Mouse (Mus musculus): Measurements from ENCODE around the gene St6galnac3. TPM values are rescaled to one million over a fixed set of nuclear protein-coding genes. Genes with fewer than 3 reads are reported as not detected.

The St6galnac3 gene
- polyA plus RNA-seq, 1 experiment from 2014 or later = 38.3 TPM

DNA sequence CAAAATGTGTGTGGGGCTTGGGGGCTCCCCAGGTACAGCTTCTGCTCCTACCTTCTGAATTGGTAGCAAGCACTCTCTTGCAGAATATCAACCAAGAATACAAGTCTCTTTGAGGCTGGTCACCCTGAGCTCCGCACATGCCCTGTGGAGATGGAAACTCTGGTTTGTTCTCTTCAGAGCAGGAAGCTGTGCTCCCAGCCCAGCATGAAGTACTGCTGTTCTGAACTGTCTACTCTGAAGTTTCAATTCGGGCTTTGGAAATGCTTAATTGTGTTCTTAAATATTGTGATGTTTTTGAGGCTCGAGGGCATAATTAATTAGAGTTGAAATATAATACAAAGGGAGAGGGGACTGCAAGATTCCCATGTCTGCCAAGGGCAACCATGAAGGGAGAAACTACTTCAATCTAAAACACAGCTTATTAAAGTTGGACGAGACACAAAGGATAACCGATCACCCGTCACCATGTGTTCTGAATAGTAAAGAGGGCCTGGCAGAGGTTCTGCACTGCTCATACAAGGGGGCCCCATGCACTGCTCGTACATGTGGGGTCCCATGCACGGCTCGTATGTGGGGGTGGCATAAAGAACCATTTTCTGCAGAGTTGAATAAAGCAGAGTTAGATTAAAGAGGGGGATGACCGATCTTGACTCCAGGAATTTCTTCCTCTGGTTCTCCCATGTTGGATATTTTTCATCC, 359.8 kb downstream of the St6galnac3 start:
- no peak for ATAC-seq (ENCODE audit: insufficient number of reproducible peaks, insufficient read depth, low FRiP score, low TSS enrichment, low read depth)
- Histone ChIP-seq H3K27me3 (no peaks in the 10 kb centered on the region), H3K9me3 (no peaks in the 10 kb centered on the region), H3K4me2 (no peak overlapping the region), H3K36me3 (no peaks in the 10 kb centered on the region), H3K9ac (replicated peaks) (no peak overlapping the region), H3K4me3 (replicated peaks) (no peak overlapping the region), H3K27ac (no peak overlapping the region), H3K4me1 (replicated peaks) (peaks cover 6% of the 10 kb centered on the region; the same call in 1 of the 2 replicates)
- WGBS = 82% methylated on average over 10 of the region's 10 CpGs

- H3K36me3 ChIP-seq = no peaks in the 10 kb centered on the region
- H3K27ac ChIP-seq = no peak overlapping the region
- no peak overlapping the region for H3K9ac ChIP-seq (replicated peaks)
- H3K9me3 ChIP-seq = no peaks in the 10 kb centered on the region
- no peak overlapping the region for H3K4me3 ChIP-seq (replicated peaks)
- no peak overlapping the region for H3K4me2 ChIP-seq
- no peaks in the 10 kb centered on the region for H3K27me3 ChIP-seq
- WGBS = 92% methylated on average over 3 of the region's 3 CpGs
- H3K4me1 ChIP-seq (replicated peaks) = peaks cover 6% of the 10 kb centered on the region; the same call in 1 of the 2 replicates
- ATAC-seq (ENCODE audit: insufficient number of reproducible peaks, insufficient read depth, low FRiP score, low TSS enrichment, low read depth) = no peak
These were observed 360.6 kb downstream of the St6galnac3 start for GRCm38 (mm10) chr3:153364366-153364765.

DNA sequence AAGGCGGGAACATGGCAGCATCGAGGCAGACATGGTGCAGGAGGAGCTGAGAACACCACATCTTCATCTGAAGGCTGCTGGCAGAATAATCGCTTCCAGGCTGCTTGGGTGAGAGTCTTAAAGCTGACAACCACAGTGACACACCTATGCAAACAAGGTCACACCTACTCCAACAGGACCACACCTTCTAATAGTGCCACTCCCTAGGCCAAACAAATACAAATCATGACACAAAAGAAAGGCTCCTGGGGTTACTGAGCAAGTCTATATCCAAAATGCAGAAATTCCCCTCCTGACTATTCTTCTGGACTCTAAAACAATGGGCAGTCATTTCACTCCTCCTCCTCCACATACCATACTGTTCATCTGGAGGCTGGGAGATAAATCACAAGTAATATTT, 365.0 kb downstream of the St6galnac3 start:
- WGBS = 88% methylated on average over 3 of the region's 3 CpGs
- H3K4me3 ChIP-seq (replicated peaks) = no peak overlapping the region
- no peak overlapping the region for H3K27ac ChIP-seq
- no peaks in the 10 kb centered on the region for H3K9me3 ChIP-seq
- ATAC-seq (ENCODE audit: insufficient number of reproducible peaks, insufficient read depth, low FRiP score, low TSS enrichment, low read depth) = no peak
- peaks cover 10% of the 10 kb centered on the region for H3K4me1 ChIP-seq (replicated peaks)
- no peak overlapping the region for H3K4me2 ChIP-seq
- H3K27me3 ChIP-seq = no peaks in the 10 kb centered on the region
- no peaks in the 10 kb centered on the region for H3K36me3 ChIP-seq
- H3K9ac ChIP-seq (replicated peaks) = no peak overlapping the region

DNA sequence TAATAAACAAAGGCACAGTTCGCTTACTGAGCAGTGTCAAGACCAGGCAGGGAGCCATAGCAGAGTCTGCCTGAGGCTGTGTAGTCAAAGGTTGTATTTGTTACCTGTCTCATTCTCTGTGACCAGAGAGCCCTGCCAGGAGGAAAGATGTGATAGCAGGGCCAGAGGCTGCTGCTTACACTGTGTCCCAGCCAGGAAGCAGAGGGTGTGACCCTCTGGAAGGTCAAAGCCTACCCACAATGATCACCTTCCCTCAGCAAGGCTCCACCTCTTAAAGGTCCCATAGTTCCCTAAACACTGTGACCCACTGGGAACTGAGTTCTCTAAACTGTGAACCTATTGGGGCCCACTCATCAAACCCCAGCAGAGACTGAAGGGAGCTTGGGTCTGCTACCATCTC, 368.9 kb downstream of the St6galnac3 start:
- 61% methylated on average over 1 of the region's 1 CpGs for whole genome bisulfite sequencing

DNA sequence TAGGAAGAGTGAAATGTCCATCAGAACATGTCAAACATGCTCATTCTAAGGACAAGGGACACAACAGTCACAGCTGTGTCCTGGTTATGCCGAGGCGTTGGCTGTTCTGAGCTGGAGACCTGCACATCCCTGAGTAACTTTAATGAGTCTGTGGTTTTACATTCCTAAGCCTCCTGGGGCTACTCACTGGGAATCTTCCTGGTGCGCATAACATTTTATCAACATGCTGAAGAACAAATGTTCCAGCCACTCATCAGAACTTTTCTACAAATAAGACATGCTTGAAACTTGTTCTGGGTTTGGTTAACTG, 370.0 kb downstream of the St6galnac3 start:
- no peak overlapping the region for H3K27ac ChIP-seq
- no peak overlapping the region for H3K4me3 ChIP-seq (replicated peaks)
- no peak overlapping the region for H3K9ac ChIP-seq (replicated peaks)
- no peaks in the 10 kb centered on the region for H3K27me3 ChIP-seq
- H3K4me2 ChIP-seq = no peak overlapping the region
- H3K9me3 ChIP-seq = no peaks in the 10 kb centered on the region
- H3K4me1 ChIP-seq (replicated peaks) = peaks cover 9% of the 10 kb centered on the region
- WGBS = 64% methylated on average over 3 of the region's 3 CpGs
- H3K36me3 ChIP-seq = no peaks in the 10 kb centered on the region
- ATAC-seq (ENCODE audit: insufficient number of reproducible peaks, insufficient read depth, low FRiP score, low TSS enrichment, low read depth) = no peak

More for the DNA sequence above, 368.9 kb downstream of the St6galnac3 start:
- no peaks in the 10 kb centered on the region for H3K9me3 ChIP-seq
- peaks cover 8% of the 10 kb centered on the region for H3K4me1 ChIP-seq (replicated peaks)
- H3K27ac ChIP-seq = no peak overlapping the region
- H3K4me2 ChIP-seq = no peak overlapping the region
- H3K9ac ChIP-seq (replicated peaks) = no peak overlapping the region
- H3K27me3 ChIP-seq = no peaks in the 10 kb centered on the region
- H3K4me3 ChIP-seq (replicated peaks) = no peak overlapping the region
- no peak for ATAC-seq (ENCODE audit: insufficient number of reproducible peaks, insufficient read depth, low FRiP score, low TSS enrichment, low read depth)
- no peaks in the 10 kb centered on the region for H3K36me3 ChIP-seq

- Histone ChIP-seq H3K4me2 (no peak overlapping the region), H3K9ac (replicated peaks) (no peak overlapping the region), H3K36me3 (no peaks in the 10 kb centered on the region), H3K27me3 (no peaks in the 10 kb centered on the region), H3K4me3 (replicated peaks) (no peak overlapping the region), H3K4me1 (replicated peaks) (peaks cover 9% of the 10 kb centered on the region), H3K27ac (no peak overlapping the region), H3K9me3 (no peaks in the 10 kb centered on the region)
- 87% methylated on average over 6 of the region's 6 CpGs for WGBS
- no peak for ATAC-seq (ENCODE audit: insufficient number of reproducible peaks, insufficient read depth, low FRiP score, low TSS enrichment, low read depth)
These were observed 370.6 kb downstream of the St6galnac3 start for GRCm38 (mm10) chr3:153354186-153354987.

DNA sequence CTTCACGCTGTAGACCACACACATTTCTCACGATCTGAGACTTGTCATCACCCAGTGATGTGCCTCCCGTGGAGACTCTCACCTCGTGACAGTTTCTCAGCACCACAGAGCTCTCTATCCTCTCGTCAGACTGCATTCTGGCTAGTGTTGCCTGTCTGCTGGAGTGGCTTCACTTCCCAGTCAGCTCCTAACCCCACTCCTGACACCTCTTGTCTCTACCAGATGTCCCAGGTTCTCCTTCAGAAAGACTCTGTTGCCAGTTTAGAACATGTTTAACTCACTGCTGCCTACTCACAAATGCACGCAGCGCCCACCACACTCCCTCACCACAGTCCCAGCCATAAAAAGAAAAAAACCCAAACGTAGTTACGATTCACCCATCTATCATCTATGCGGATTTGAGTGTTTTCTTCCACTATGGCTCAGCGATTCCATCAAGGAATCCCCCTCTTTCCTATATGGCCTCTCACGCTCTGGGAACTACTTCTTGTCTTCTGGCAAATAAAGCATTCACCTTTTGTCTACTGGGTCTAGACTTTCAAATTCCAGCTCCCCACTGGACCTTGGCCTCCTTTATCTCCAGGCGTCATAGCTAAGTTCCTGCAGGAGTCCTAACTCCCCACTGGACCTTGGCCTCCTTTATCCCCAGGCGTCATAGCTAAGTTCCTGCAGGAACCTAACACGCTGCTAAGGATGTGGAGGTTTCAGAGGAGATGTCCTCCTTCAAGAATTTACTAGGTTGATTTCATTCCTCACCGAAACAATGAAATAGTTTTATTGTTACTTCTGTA, 371.5 kb downstream of the St6galnac3 start:
- H3K4me3 ChIP-seq (replicated peaks) = no peak overlapping the region
- no peak for ATAC-seq (ENCODE audit: insufficient number of reproducible peaks, insufficient read depth, low FRiP score, low TSS enrichment, low read depth)
- H3K4me2 ChIP-seq = no peak overlapping the region
- no peak overlapping the region for H3K27ac ChIP-seq
- no peaks in the 10 kb centered on the region for H3K9me3 ChIP-seq
- H3K9ac ChIP-seq (replicated peaks) = no peak overlapping the region
- H3K27me3 ChIP-seq = no peaks in the 10 kb centered on the region
- no peaks in the 10 kb centered on the region for H3K36me3 ChIP-seq
- peaks cover 9% of the 10 kb centered on the region for H3K4me1 ChIP-seq (replicated peaks)
- WGBS = 90% methylated on average over 16 of the region's 16 CpGs

- no peaks in the 10 kb centered on the region for H3K9me3 ChIP-seq
- H3K4me1 ChIP-seq (replicated peaks) = peaks cover 6% of the 10 kb centered on the region
- WGBS = 76% methylated on average over 10 of the region's 10 CpGs
- no peaks in the 10 kb centered on the region for H3K36me3 ChIP-seq
- H3K9ac ChIP-seq (replicated peaks) = no peak overlapping the region
- no peak for ATAC-seq (ENCODE audit: insufficient number of reproducible peaks, insufficient read depth, low FRiP score, low TSS enrichment, low read depth)
- H3K4me3 ChIP-seq (replicated peaks) = no peak overlapping the region
- no peak overlapping the region for H3K27ac ChIP-seq
- H3K27me3 ChIP-seq = no peaks in the 10 kb centered on the region
- H3K4me2 ChIP-seq = no peak overlapping the region
These were observed 375.0 kb downstream of the St6galnac3 start for GRCm38 (mm10) chr3:153349981-153350380.

GRCm38 (mm10) chr3:153348797-153349465, 376.0 kb downstream of the St6galnac3 start:
- no peak for ATAC-seq (ENCODE audit: insufficient number of reproducible peaks, insufficient read depth, low FRiP score, low TSS enrichment, low read depth)
- 88% methylated on average over 9 of the region's 9 CpGs for WGBS

DNA sequence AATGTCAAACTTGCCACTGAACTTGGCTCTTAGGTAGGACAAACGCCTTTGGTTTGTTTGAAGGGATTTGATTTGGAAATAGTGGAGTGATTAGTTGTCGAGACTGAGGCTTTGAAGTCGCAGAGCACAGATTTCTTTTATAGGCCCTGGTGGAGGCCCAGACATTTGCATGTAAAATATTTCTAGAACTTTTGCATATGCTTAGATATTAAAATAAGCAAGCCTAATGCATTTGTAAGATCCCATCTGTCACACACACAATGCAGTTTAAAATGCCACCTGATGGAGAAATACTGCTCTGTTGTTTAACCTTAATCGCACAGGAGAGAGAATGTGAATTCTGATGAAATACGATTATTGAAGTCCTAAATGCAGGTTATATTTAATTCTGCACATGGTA, 380.0 kb downstream of the St6galnac3 start:
- no peak overlapping the region for H3K4me2 ChIP-seq
- 71% methylated on average over 5 of the region's 5 CpGs for WGBS
- H3K9me3 ChIP-seq = no peaks in the 10 kb centered on the region
- no peak for ATAC-seq (ENCODE audit: insufficient number of reproducible peaks, insufficient read depth, low FRiP score, low TSS enrichment, low read depth)
- no peak overlapping the region for H3K4me3 ChIP-seq (replicated peaks)
- H3K4me1 ChIP-seq (replicated peaks) = 0 out of 2 replicates have a peak, but pooled peaks cover under 1% of the 10 kb centered on the region
- H3K9ac ChIP-seq (replicated peaks) = no peak overlapping the region
- no peaks in the 10 kb centered on the region for H3K36me3 ChIP-seq
- H3K27me3 ChIP-seq = no peaks in the 10 kb centered on the region
- no peak overlapping the region for H3K27ac ChIP-seq

More at GRCm38 (mm10) chr3:153348797-153349465, 376.0 kb downstream of the St6galnac3 start:
- Histone ChIP-seq H3K9me3 (no peaks in the 10 kb centered on the region), H3K36me3 (no peaks in the 10 kb centered on the region), H3K27me3 (no peaks in the 10 kb centered on the region), H3K27ac (no peak overlapping the region), H3K4me2 (no peak overlapping the region), H3K9ac (replicated peaks) (no peak overlapping the region), H3K4me1 (replicated peaks) (0 out of 2 replicates have a peak, but pooled peaks cover 4% of the 10 kb centered on the region), H3K4me3 (replicated peaks) (no peak overlapping the region)

DNA sequence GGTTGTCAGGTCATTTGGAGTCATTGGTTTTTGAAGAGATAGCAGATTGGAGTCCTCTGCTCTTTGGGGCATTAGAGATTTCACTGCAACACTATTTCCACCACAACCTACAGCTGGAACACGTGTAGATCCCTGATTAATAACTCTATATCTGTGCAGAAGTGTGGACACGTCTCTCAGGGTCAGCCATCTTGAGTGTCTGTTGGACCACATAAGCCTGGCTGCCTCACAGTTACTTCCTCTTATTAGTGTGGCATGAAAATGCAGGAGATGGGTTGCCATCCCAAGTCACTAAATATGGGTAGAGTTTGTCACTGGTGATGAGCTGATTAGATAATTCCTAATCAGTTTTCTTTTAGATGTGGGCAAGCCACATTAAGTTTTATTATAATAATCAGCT, 385.0 kb downstream of the St6galnac3 start:
- Histone ChIP-seq H3K27ac (no peak overlapping the region), H3K9ac (replicated peaks) (no peak overlapping the region), H3K9me3 (no peaks in the 10 kb centered on the region), H3K36me3 (no peaks in the 10 kb centered on the region), H3K27me3 (no peaks in the 10 kb centered on the region), H3K4me1 (replicated peaks) (no peaks in the 10 kb centered on the region), H3K4me2 (no peak overlapping the region), H3K4me3 (replicated peaks) (no peak overlapping the region)
- WGBS = 77% methylated on average over 2 of the region's 2 CpGs
- no peak for ATAC-seq (ENCODE audit: insufficient number of reproducible peaks, insufficient read depth, low FRiP score, low TSS enrichment, low read depth)

All from limb, embryonic 12.5 days (tissue).